Mouse (Mus musculus) T-helper 1 cell (primary cell): ENCODE data around the gene Npas3.

Experiments used
- in situ Hi-C: fragments of 300-600 bp; cut with MboI, MseI; formaldehyde crosslinking; loops from one replicate; pipeline ENCODE4 v1.15.1; 2025; ENCODE audit warnings: high pct_unique_total_duplicates

Npas3 gene

DNA sequence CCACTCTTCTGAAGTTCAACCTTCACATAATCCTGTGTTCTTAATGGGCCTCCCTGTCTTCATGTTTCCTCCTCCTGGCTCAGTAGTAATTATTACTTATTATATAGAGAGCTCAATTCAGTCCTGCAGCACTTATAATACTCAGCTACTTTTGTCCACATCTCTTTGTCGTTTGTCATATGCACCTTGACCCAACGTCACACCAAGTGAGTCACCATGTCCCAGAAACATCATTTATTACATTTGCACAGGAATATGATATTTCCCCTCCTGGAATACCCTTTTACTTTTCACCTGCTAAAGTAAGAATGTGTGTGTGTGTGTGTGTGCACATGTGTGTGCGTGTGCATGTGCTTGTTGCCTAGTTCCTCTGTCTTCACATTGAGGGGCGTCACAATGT, 161.2 kb downstream of the Npas3 start:
- in situ Hi-C loops: no loop called here

DNA sequence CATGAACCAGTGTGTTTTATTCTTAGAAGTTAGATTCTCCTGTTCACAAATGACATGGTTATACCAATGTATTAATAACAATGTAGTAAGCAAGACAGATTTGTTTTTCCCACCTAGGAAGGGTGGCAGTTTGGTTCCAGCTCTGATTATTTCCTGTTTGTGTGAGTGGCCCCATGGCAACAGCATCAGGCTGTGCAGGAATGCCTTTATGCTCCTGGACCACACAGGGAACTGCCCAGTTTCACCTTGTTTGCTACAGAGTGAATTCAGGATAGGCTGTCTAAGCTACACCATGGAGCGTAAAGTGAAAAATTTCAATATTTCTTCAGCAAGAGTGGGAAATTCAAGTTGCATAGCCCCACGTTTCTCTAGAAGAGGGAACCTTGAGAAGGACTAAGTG, 162.2 kb downstream of the Npas3 start:
- in situ Hi-C loops: no loop called here

DNA sequence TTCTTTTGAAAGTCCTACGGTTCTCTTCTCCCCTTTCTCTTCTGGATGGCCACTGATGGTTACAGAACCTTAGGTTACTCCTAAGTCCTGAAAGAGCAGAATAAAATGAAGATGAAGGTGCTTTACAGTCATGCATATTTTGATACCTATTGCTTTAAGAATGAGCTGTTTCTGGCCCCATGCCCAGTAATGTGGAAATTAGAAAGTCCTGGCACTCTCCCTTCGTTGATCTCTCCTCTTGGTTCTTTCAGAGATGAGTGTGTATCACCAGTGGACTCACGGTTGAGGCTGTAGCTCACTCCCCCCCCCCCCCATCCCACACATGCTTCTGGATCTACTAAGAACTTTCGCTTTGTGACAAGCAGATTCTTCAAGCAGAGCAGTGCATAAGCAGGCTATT, 167.6 kb downstream of the Npas3 start:
- in situ Hi-C loops: no loop called here

DNA sequence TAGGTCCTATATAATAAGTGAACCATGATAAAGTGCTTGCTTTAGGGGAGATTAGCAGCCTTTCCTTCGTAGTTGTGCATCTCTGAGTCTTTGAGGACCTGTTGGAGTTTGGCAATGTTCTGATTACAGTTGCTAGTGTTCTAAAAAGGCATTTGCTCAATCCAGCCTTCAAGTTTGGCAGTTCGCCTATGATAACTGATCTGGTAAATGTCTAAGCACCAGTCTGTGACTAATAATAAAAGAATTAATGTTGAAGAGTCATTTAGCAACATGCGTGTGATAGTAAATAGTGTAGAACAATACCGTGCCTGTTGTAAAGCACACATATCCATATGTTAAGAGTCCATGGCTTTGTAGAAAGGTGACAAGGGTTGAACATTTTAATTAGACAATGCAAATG, 173.2 kb downstream of the Npas3 start:
- in situ Hi-C loops: no loop called here

DNA sequence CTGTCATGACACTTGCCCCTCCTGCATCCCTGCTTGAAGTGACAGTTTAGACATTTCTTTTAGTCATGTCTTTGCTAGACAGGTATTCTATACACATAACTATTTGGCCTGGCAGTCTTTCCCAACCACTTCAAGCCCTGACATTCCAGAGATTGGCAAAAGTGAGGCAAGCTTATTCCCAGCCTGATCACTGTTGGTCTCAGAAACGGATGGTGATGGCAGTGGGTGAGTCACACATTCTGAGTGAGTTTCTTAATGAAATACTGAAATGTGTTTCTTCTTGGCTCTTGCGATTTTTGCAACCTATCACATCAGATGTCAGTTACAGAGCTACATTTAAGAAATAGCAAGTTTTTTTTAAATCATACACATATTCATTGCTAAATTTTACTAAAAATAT, 175.2 kb downstream of the Npas3 start:
- in situ Hi-C loops: no loop called here

DNA sequence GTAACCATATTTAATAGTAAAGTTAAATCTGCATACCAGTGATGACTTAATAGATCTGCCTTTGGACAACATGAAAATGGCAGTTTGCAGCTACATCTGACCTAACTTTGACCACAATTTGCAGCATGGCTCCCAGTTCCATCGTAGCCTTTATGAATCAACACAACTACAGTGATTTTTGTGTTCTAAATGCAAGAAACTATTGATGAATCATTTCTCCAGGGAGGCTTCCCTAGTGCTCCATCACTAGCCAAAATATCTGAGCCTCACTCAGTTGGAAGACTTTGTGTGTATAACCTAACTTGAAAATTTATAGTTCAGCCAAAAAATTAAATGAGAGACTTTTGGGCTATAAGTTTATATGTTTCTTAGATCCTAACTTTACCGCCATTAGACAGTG, 177.5 kb downstream of the Npas3 start:
- in situ Hi-C loops: no loop called here

DNA sequence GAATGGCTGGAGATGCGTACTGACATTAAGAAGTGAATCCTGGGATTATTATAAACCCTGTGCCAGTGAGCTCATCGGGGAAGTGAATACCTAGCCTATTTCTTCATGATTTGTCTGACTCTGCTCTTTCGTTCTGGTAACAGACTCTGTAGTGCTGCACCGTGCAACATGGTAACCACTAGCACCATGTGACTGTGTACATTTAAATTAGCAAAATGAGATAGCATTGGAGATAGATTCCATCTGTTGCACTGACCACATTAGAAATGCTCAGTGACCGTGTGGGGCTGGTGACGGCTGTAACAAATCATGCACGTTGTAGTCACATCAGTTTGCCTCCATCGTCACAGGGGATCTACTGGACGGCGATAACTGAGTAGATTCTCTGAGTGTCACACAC, 178.7 kb downstream of the Npas3 start:
- in situ Hi-C loops: no loop called here

DNA sequence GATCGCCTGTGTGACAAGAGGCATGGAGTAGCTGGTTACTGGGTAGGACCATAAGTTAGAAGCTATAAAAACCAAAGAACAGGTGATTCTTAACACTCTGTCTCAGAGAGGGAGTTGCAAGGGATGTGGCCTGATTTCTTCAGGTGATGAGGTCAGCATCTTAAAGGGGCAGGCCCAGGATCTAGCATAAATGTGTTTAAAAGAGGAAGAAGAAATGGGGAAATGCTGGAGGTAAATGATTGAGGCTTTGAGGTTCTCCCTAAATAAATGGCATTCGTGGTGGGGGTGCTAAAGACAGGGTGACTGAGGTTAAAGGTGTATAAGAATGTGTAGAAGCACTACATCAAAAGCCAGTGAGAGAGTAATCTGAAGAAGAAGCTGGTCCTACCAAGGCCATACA, 193.6 kb downstream of the Npas3 start:
- in situ Hi-C loops: no loop called here

DNA sequence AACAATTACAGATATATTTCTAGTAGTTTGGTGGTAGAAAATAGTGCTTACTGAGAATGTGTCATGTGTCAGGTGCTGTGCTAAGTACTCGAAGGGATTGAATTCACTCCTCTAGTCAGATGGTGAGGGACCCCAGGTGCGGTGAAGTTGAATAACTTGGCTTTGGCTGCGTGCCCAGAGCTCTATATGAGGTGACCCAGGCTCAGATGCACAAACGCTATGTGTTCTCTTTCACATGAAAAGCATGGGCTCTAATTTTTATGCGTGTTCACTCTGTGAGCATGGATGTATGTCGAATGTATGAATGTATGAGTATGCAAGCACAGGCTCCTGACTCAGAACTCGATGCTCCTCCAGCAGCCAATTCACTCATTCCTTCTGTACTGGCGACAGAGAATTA, 199.0 kb downstream of the Npas3 start:
- in situ Hi-C loops: no loop called here

DNA sequence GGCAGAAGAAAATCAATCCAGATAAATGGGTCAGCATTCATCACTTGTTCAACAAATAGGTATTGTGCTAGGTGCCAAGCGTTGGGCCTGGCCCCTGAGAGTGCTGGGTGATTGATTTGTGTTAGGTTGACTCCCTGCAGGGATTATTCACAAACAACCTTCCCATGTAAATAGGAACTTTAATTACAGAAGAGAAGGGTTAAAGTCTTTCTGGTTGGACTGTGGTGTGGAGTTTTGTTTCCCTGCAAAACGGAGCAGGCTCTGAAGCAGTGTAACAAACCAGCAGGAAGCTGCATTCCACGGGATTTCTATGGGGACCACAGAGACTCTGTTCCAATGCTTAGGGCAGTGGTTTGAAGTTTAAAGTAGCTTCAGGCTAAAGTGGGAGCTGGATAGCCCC, 199.6 kb downstream of the Npas3 start:
- in situ Hi-C loops: no loop called here

DNA sequence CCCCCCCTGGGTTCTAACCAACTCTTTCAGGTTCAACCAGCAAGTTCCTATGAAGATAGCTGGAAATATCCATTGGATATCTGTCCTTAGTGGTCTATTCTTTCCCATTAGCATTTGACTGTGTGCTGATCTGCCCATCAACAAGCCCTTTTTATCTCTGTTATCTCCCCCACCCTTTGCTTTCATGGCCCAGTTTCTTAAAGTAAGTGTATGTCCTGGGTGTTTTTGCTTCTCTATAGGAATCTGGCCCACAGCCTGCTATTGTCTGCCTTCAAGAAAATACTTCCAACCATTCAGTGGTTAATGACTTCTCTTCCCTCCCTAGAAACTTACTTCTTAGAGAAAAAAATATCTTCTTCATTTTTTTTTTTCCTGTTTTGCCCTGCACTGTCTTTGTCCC, 219.1 kb downstream of the Npas3 start:
- in situ Hi-C loops: no loop called here

DNA sequence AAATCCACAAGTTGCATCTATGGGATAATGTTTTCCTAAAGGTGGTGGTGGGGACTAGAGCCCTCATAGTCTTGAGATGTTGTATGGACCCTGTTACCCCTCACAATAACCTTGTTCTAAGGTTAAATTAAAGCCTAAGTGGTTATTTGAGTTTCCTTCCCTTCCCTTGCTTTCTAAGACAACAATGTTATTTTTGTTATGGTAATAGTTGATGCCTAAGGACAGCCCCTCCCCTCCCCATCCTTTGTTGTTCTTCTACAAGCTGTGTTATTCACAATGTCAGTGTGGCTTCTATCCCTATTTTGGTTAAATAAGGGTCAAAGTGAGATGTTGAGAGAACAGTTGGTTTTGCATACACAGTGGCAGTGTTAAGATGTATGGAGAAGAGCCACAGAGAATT, 226.0 kb downstream of the Npas3 start:
- in situ Hi-C loops: no loop called here

DNA sequence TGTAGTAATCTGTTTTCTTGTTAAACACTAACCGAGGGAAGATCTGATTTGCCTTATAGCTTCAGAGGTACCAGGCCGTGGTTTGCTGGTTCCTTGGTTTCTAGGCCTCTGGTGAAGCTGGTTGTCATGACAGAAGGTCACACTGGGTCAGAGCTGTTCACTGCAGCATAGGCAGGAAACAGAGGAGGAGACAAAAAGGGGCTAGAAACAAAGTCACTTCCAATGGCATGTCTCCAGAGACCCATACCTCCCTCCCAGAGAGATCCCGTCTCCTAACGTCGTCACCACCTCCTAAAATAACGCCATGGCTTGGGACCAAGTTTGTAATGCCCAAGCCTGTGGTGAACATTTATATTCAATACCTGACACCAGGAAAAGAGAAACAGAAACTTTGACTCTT, 236.4 kb downstream of the Npas3 start:
- in situ Hi-C loops: no loop called here

DNA sequence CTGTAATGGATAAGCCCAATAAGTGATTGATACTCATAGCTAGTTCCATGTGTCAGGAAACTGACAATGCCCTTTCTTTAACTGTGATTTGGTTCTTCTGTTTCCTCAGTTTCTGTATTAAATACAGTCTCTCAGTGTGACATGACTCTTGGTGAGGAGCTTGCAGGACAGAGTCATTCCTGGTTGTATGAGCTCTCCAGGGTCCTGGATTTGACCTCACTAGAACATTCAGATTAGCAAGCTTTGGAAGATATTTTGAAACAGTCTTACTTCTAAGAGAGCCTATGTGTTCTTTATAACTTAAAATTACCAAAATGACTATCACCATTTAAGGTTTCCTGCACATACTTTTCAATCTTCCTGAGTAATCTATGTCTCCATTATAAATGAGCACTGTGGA, 247.9 kb downstream of the Npas3 start:
- in situ Hi-C loops: no loop called here

DNA sequence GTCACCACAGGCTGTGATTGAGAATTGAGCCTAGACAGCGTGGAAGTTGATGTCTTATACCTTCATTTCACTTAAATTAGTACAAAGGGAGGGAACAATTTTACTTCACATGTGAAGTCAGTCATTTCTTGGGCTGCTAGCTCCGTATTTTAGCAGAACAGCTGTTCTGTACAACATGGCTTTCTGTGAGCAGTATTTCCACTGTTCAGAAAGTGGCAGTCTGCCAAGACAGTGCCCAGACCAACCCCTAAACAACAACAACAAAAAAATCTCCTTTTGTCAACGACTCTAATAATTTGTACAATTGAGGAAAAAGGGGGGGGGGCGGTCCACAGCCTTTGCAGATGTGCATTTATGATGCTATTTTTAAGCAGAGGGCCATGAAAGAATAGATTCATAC, 266.4 kb downstream of the Npas3 start:
- in situ Hi-C loops: loop anchor here (5.0 kb wide), 1 partner anchor 38 kb away; no protein-coding TSS in a partner anchor

DNA sequence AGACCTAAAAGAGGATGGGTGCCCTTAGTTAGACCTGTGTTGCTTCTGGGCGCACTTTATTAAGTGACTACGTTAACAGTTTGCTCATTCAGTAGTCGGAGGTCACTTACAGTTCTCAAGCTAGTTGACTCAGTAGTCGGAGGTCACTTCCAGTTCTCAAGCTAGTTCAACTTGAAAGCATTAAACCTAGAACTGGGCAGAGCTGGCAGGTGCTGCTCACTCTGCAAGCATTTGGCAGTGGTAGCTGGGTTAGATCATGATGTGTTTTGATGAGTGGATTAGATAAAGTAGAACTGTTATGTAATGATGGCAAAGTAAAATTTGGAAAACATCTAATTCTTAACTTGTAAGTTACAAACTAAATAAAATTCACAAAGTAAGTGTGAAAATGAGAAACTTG, 271.1 kb downstream of the Npas3 start:
- in situ Hi-C loops: loop anchor here (5.0 kb wide), 1 partner anchor 42 kb away; no protein-coding TSS in a partner anchor

DNA sequence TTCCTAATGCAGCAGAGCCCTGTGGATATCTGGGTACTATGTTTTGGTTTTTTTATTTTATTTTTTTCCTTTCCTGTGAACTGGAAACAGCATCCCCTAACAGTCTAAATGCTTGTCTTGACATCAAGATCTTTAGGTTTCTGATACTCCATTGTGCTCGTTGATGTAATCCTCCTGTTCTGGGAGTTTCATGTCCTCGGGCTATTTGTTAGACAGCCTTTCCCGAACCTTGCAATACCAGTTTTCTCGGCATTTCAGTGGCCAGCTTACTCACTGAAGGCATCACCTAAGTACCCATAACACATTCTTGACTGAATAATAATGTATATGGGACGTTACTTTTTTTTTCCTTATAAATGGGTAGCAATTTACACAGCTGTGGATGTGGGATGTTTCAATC, 274.2 kb downstream of the Npas3 start:
- in situ Hi-C loops: no loop called here

DNA sequence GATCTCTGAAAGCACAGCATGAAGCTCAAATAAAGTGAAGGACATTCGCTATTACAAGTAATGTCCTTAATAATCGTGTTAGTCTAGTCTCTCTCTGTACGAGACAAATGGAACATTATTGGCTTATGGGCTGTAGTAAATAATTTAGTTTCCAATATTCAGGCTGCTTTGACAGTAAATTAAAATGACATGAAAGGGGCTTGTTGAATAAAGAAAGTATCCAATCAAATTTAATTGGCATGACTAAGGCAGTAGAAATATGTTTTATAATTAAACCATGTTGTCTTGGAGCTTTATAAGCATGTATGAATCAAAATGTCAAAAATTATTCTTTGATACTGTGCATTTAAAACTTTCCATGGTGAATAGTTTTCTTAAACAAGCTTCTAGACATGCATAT, 278.6 kb downstream of the Npas3 start:
- in situ Hi-C loops: no loop called here

DNA sequence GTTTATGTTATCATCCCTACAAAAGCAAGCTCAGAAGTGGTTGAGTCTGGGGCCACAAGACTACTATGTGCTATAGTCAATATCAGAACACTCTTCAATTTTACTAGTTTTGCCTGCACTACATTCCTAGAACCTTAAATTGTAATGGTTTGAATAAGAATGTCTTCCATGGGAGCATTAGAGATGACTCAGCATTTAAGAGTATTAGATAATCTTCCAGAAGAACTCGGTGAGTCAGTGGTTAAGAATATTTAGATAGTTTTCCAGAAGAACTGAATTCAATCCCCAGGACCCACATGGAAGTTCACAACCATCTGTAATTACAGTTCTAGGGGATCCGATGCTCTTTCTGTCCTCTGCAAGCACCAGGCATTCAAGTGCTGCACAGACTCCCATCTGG, 280.9 kb downstream of the Npas3 start:
- in situ Hi-C loops: no loop called here

DNA sequence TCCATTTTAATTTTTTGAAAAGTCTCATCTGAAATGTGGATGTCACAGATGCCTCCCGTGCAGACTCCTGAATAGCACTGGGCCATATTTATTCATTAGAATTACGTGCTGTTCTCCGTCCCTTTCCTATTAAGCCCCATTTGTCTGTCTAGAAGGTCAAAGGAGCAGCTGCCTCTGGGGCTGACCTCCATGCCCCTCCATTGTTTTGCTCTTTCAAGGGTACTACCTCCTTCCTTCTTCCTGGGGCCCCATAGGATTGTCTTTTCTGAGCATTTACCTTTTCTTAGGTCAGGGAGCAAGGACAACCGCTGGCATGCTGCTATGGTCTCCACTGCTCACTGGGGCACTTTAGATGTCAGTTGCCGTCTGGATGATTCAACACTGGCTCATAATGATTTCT, 288.3 kb downstream of the Npas3 start:
- in situ Hi-C loops: no loop called here

DNA sequence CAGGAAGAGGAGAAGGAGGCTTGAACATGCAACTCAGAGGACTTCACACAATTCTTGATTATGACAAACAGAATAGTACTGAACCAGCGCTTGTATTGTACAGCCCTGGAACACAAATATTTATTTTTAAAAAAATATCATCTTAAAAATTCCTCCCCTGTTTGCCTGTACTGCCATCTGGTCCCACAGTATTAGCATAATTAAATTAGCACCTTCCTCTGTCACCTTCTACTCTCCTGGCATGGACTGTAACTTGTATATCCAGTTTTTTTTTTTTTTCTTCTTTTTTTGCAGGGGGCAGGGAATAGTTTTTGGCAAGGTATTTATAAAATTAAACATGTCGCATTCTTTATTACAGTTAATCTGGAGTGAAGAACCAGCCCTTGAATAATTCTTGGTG, 307.9 kb downstream of the Npas3 start:
- in situ Hi-C loops: no loop called here

DNA sequence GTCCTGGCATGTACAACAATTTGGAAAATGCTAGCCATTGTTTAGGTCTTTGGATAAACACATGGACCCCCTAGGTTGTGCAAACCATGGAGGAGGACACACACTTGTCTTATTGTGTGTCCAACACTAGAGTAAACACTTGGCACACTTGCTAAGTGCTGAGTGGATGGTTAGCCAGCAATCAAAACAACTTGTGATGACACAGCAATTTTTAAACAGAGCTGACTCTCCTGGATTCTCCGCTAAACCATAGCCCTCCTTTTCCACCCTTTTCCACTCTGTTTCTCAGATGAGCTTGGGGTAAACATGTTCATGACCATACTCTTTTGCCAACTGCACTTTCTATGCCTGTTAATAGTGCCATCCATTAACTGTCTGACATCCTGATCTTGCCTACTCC, 309.8 kb downstream of the Npas3 start:
- in situ Hi-C loops: no loop called here

DNA sequence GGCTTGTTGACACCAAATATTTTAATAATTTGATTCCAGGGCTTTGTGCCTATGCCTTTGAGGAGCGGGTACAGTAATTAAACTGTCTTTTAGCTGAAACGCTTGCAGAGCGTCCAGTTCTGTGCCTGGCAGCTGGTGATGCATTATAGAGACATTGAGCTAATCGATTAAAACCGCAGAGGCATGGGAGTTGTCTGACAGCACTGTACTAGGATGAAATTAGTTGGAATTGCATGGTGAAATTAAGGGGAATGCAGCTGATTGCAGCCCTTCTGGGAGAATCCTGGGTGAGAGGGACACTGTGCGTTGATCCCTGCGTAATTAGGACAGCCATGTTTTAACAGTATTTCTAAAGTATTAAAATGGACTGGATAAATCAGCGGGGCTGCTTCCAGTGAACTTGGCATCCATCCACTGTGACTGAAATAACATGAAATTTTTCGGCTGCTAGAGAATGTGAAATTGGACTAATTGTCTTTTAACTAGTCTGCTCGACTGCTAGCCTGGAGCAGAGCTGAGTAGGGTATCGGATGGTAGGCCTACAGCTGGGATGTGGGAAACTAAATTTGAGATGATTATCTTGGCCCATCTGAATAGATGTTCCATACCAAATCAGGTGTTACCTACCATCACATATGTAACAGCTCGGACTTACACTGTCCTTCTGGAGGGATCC, 318.4 kb downstream of the Npas3 start:
- in situ Hi-C loops: no loop called here

DNA sequence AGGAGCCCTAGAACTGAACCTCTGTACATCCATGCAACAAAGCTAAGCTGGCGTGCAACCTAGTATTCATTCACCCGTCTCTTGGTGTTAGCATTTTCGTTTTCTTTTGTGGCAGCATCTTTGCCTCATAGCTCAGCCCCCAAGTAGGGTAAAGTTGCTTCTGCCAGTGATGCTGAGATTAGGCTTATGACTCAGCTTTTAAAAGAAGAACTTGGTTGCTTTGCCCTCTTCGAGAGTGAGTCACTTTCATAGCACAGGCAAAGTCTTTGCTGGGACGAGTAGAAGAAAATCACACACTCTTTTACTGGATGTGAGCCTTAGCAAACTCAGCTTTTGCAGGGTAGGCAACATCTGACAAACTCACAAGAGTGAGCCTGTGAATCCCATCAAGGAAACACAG, 332.7 kb downstream of the Npas3 start:
- in situ Hi-C loops: no loop called here
